Mouse (Mus musculus) liver, adult 2 months (tissue): ENCODE measurements around the gene Doxl2.

Source experiments
- CTCF ChIP-seq: fragments of 200-500 bp; IDR thresholded peaks from 2 replicates; pipeline ENCODE4 v1.5.1; 2011; ENCODE audit warnings: low read depth, low read length, control low read depth
- POLR2A ChIP-seq: fragments of 200-500 bp; IDR thresholded peaks from 2 replicates; pipeline ENCODE4 v1.6.1; 2011; ENCODE audit warnings: low read length, control low read depth; ENCODE audit not compliant: insufficient read depth; ENCODE audit errors: extremely low read depth

DNA sequence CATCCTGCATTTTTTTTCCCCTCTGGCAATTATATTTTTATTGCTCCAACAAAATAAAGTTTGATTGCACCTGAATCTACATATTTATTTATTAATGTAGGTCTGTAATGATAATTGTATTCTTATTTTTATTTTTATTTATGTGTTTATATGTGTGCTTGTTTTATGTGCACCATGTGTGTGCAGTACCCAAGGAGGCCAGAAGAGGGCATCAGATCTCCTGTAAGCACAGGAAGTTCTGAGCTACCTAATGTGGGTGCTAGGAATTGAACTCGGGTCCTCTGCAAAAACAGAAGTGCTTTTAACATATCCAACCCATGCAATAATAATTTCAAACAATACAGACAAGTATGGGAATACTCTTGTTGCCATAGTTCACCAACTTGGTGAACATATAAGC, 34.9 kb downstream of the Doxl2 start:
- no peak for TF ChIP-seq POLR2A
- no peak for TF ChIP-seq CTCF
